Mouse (Mus musculus) c-Kit-positive CD71-positive TER-119-negative erythroid progenitor cells, embryonic 14.5 days (primary cell): ENCODE measurements at regions not wholly inside any gene's neighbourhood (a gene's known extent, or its start where the extent isn't known, plus 50 kb on each side); places are given as distances from the start of the nearest gene placed in this dataset.

Source experiments
- DNase-seq: peaks from one replicate; pipeline ENCODE4 v3.0.0-alpha.2; 2013; ENCODE audit warnings: low read depth

- DNase-seq = no peak
Observed at GRCm38 (mm10) chr5:118495478-118495760, 65.1 kb upstream of the Med13l start.

GRCm38 (mm10) chr5:118501624-118502023 is 58.9 kb upstream of the Med13l start:
- DNase-seq = no peak

- no peak for DNase-seq
Observed at GRCm38 (mm10) chr5:118502991-118503390, 57.5 kb upstream of the Med13l start.

GRCm38 (mm10) chr5:118504170-118504569 is 56.3 kb upstream of the Med13l start:
- DNase-seq = no peak

- no peak for DNase-seq
Observed at GRCm38 (mm10) chr5:118504926-118505325, 55.6 kb upstream of the Med13l start.

- no peak for DNase-seq
Observed at GRCm38 (mm10) chr5:118509871-118510270, 50.6 kb upstream of the Med13l start.
